Mouse (Mus musculus): Measurements from ENCODE around the gene Col4a3. TPM values are rescaled to one million over a fixed set of nuclear protein-coding genes. Genes with fewer than 3 reads are reported as not detected.
A peak's percentile ranks its signal among the peaks of the same experiment; 100 is the strongest.

Col4a3 gene
- polyA plus RNA-seq, 1 experiment from 2014 or later, result 0.12 TPM

DNA sequence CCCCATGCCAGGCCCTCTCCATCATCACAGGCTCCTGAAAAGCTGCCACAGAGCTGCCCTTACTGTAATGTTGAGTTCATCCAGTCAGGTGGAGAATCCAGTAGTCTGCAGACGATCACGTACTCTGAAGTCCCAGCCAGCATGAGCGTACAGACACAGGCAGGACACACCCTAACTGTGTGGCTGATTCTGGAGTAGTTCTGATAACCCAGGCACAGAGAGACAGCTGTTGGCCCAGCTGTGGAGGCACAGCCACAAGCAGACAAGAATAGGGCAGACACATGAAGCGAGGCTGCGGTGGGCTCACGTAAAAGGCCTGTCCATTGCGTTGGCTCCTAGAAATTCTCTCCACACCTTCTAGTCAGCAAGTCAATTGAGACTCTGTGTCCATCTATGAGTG lies 50.7 kb downstream of the Col4a3 start:
- 90% methylated on average over 7 of the region's 7 CpGs for WGBS
- no peaks in the 10 kb centered on the region for H3K4me1 ChIP-seq
- H3K9me3 ChIP-seq, result no peaks in the 10 kb centered on the region
- H3K27me3 ChIP-seq, result no peaks in the 10 kb centered on the region
- ATAC-seq (ENCODE audit: insufficient number of reproducible peaks, insufficient read depth, low FRiP score, low TSS enrichment), result no peak
- H3K36me3 ChIP-seq, result no peaks in the 10 kb centered on the region
- no peak overlapping the region for H3K4me3 ChIP-seq
- H3K9ac ChIP-seq, result no peak overlapping the region
- H3K27ac ChIP-seq, result no peak overlapping the region
- no peak overlapping the region for H3K4me2 ChIP-seq (replicated peaks)

DNA sequence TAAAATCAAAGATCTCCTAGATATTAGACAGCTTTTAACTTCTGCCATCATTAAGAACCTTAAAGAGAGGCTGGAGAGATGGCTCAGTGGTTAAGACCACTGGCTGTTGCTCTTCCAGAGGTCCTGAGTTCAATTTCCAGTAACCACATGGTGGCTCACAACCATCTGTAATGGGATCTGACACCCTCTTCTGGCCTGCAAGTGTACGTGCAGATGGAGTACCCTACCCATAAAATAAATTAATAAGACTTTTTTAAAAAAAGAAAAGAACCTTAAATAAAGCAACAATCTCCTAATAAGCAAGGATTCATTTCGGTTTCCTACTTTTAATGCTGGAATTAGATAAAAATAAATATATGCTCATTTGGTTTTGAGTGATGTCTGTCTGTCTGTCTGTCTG lies 51.7 kb downstream of the Col4a3 start:
- ATAC-seq (ENCODE audit: insufficient number of reproducible peaks, insufficient read depth, low FRiP score, low TSS enrichment), result no peak
- Histone ChIP-seq H3K27me3 (no peaks in the 10 kb centered on the region), H3K27ac (no peak overlapping the region), H3K4me2 (replicated peaks) (no peak overlapping the region), H3K4me1 (no peaks in the 10 kb centered on the region), H3K4me3 (no peak overlapping the region), H3K9ac (no peak overlapping the region), H3K36me3 (no peaks in the 10 kb centered on the region), H3K9me3 (no peaks in the 10 kb centered on the region)
- WGBS, result 85% methylated on average over 2 of the region's 2 CpGs

DNA sequence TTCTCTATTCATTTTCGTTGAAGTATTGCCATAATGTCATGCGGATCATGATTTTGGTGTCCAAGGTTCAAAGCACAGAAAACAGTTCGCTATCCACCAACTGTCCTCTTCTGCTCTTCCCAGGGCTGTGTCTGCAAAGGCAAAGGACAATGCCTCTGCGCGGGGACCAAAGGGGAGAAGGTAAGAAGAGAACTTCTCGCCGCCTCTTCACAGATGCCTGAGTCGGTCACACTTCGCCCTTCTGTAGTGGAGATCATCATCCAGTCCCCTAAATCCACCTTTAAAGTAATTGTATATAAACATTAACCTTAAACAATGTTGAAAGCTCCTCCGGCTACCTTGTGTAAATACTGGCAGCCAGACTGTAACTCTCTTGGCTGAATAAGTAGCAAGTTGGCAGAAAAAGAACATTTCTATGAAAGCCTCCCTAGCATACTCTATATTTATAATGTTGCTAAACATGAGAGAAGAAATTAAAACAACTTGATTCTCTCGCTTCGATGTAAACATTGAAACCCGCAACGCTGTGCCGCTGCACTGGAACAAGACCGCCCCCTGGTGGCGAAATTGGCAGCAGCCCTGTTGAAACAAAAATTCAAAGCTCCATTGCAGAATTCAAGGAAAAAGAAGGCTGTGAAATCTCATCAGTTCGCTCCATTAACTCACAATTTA lies 54.7 kb downstream of the Col4a3 start:
- no peak for ATAC-seq (ENCODE audit: insufficient number of reproducible peaks, insufficient read depth, low FRiP score, low TSS enrichment)
- Histone ChIP-seq H3K27ac (no peak overlapping the region), H3K4me3 (0 out of 2 replicates have a peak overlapping the region, but pooled peaks have one; percentile 19), H3K36me3 (no peaks in the 10 kb centered on the region), H3K4me1 (no peaks in the 10 kb centered on the region), H3K4me2 (replicated peaks) (peak overlapping the region; percentile 43), H3K27me3 (no peaks in the 10 kb centered on the region), H3K9ac (no peak overlapping the region), H3K9me3 (no peaks in the 10 kb centered on the region)
- 35% methylated on average over 18 of the region's 18 CpGs for WGBS

GRCm38 (mm10) chr1:82647989-82648388 lies 61.3 kb downstream of the Col4a3 start:
- no peak for ATAC-seq (ENCODE audit: insufficient number of reproducible peaks, insufficient read depth, low FRiP score, low TSS enrichment)
- no peak overlapping the region for H3K9ac ChIP-seq
- H3K27ac ChIP-seq, result no peak overlapping the region
- H3K27me3 ChIP-seq, result no peaks in the 10 kb centered on the region
- H3K9me3 ChIP-seq, result no peaks in the 10 kb centered on the region
- no peaks in the 10 kb centered on the region for H3K36me3 ChIP-seq
- no peak overlapping the region for H3K4me3 ChIP-seq
- H3K4me2 ChIP-seq (replicated peaks), result no peak overlapping the region
- no peaks in the 10 kb centered on the region for H3K4me1 ChIP-seq
- 65% methylated on average over 10 of the region's 10 CpGs for WGBS

DNA sequence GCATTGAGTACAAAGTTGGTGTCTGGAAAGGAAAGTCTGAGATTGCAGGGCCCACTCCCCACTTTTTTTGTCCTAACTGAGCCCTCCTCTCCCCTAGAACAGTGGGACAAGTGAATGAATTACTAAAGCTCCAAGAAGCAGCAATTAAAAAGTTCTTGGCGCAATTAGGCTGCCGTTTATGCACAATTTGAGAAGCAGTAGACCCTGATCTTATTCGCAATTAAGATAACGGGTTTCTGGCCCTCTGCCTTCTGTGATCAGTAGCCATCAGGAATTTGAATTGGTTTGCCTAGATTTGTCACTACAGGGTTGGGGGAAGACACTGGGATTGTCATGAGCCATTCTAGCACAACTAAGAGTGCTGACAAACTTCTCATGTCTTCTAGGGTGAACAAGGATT lies 64.1 kb downstream of the Col4a3 start:
- 75% methylated on average over 4 of the region's 4 CpGs for WGBS
- Histone ChIP-seq H3K4me2 (replicated peaks) (no peak overlapping the region), H3K27me3 (no peaks in the 10 kb centered on the region), H3K9me3 (no peaks in the 10 kb centered on the region), H3K4me1 (no peaks in the 10 kb centered on the region), H3K4me3 (no peak overlapping the region), H3K27ac (no peak overlapping the region), H3K36me3 (no peaks in the 10 kb centered on the region), H3K9ac (no peak overlapping the region)
- no peak for ATAC-seq (ENCODE audit: insufficient number of reproducible peaks, insufficient read depth, low FRiP score, low TSS enrichment)

DNA sequence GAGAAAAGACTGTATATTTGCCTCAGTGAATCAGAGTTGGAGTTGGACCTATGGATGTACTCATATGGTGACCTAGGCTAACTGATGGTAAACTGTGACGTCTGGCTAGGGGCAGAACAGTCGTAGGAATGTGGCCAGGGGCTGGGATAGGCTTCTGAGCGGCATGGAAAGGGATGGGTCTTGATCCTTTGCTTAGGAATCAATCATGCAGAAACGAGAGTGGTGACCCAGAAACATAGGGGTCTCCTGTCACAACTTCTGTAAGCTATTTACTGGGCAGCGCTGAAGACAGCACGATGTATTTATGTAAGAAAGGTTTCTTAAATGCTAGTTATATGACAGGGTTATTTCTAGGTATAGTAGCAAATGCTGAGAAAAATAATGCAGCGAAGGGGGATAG lies 67.3 kb downstream of the Col4a3 start:
- Histone ChIP-seq H3K36me3 (no peaks in the 10 kb centered on the region), H3K4me1 (no peaks in the 10 kb centered on the region), H3K27me3 (no peaks in the 10 kb centered on the region), H3K4me3 (no peak overlapping the region), H3K9ac (no peak overlapping the region), H3K27ac (no peak overlapping the region), H3K9me3 (no peaks in the 10 kb centered on the region), H3K4me2 (replicated peaks) (no peak overlapping the region)
- ATAC-seq (ENCODE audit: insufficient number of reproducible peaks, insufficient read depth, low FRiP score, low TSS enrichment), result no peak
- 57% methylated on average over 7 of the region's 7 CpGs for WGBS

GRCm38 (mm10) chr1:82656452-82656851 lies 69.7 kb downstream of the Col4a3 start:
- Histone ChIP-seq H3K27ac (no peak overlapping the region), H3K4me2 (replicated peaks) (no peak overlapping the region), H3K36me3 (no peaks in the 10 kb centered on the region), H3K27me3 (no peaks in the 10 kb centered on the region), H3K9me3 (no peaks in the 10 kb centered on the region), H3K9ac (no peak overlapping the region), H3K4me3 (no peak overlapping the region), H3K4me1 (no peaks in the 10 kb centered on the region)
- no peak for ATAC-seq (ENCODE audit: insufficient number of reproducible peaks, insufficient read depth, low FRiP score, low TSS enrichment)
- WGBS, result 58% methylated on average over 3 of the region's 3 CpGs

GRCm38 (mm10) chr1:82662269-82662668 lies 75.5 kb downstream of the Col4a3 start:
- no peaks in the 10 kb centered on the region for H3K9me3 ChIP-seq
- H3K4me3 ChIP-seq, result no peak overlapping the region
- no peaks in the 10 kb centered on the region for H3K36me3 ChIP-seq
- no peak overlapping the region for H3K4me2 ChIP-seq (replicated peaks)
- no peaks in the 10 kb centered on the region for H3K4me1 ChIP-seq
- H3K27ac ChIP-seq, result no peak overlapping the region
- no peak overlapping the region for H3K9ac ChIP-seq
- ATAC-seq (ENCODE audit: insufficient number of reproducible peaks, insufficient read depth, low FRiP score, low TSS enrichment), result no peak
- no peaks in the 10 kb centered on the region for H3K27me3 ChIP-seq
- 80% methylated on average over 2 of the region's 2 CpGs for WGBS

GRCm38 (mm10) chr1:82663522-82663921 lies 76.8 kb downstream of the Col4a3 start:
- no peaks in the 10 kb centered on the region for H3K27me3 ChIP-seq
- 42% methylated on average over 2 of the region's 2 CpGs for whole genome bisulfite sequencing
- no peak for ATAC-seq (ENCODE audit: insufficient number of reproducible peaks, insufficient read depth, low FRiP score, low TSS enrichment)

DNA sequence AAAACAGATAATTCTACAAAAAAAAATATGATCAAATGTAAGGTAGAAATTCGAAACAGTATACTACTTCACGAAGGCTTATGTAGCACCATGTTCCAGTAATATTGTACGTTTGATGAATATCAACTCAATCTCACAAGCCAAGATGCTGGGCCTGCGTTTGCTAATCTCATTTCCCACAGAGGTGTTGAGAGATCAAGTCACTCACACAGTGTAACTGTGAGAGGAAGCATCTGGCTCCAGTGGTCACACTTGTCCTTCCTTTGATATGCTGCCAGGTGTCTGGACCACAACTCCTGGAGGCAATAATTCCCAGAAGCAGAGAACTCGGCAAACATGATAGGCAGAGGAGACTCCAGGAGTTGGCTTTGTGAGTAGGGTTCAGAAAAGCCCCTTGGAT lies 99.6 kb downstream of the Col4a3 start:
- ATAC-seq (ENCODE audit: insufficient number of reproducible peaks, insufficient read depth, low FRiP score, low TSS enrichment), result no peak
- WGBS, result 84% methylated on average over 5 of the region's 5 CpGs
- Histone ChIP-seq H3K9me3 (no peaks in the 10 kb centered on the region), H3K4me3 (no peak overlapping the region), H3K27me3 (no peaks in the 10 kb centered on the region), H3K4me2 (replicated peaks) (no peak overlapping the region), H3K4me1 (no peaks in the 10 kb centered on the region), H3K36me3 (no peaks in the 10 kb centered on the region), H3K27ac (no peak overlapping the region), H3K9ac (no peak overlapping the region)

More at GRCm38 (mm10) chr1:82663522-82663921, 76.8 kb downstream of the Col4a3 start:
- Histone ChIP-seq H3K27ac (no peak overlapping the region), H3K9ac (no peak overlapping the region), H3K4me3 (no peak overlapping the region), H3K36me3 (no peaks in the 10 kb centered on the region), H3K9me3 (no peaks in the 10 kb centered on the region), H3K4me1 (no peaks in the 10 kb centered on the region), H3K4me2 (replicated peaks) (no peak overlapping the region)

GRCm38 (mm10) chr1:82686866-82687265 lies 100.1 kb downstream of the Col4a3 start:
- Histone ChIP-seq H3K4me2 (replicated peaks) (no peak overlapping the region), H3K9ac (no peak overlapping the region), H3K9me3 (no peaks in the 10 kb centered on the region), H3K4me1 (no peaks in the 10 kb centered on the region), H3K27me3 (no peaks in the 10 kb centered on the region), H3K4me3 (no peak overlapping the region), H3K27ac (no peak overlapping the region), H3K36me3 (no peaks in the 10 kb centered on the region)
- no peak for ATAC-seq (ENCODE audit: insufficient number of reproducible peaks, insufficient read depth, low FRiP score, low TSS enrichment)
- 87% methylated on average over 2 of the region's 2 CpGs for WGBS

DNA sequence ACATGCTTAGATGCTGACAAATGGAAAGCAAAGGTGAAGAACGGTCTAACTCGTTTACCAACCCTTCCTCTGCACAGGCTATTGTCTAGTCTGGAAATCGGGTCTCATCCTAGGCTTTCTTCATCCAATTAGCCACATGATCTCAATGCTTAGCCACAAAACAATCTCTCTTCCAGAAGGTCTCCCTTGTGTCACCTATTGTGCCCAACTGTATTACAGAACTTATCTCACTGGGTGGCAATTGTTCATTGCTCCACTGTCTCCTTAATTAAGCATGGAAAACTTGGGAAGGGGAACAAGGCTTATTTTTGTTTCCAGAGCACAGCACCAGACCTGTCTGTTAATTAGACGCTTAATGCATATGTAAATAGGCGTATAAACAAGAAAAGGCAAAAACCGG lies 101.2 kb downstream of the Col4a3 start:
- H3K4me3 ChIP-seq, result no peak overlapping the region
- H3K27me3 ChIP-seq, result no peaks in the 10 kb centered on the region
- no peak overlapping the region for H3K9ac ChIP-seq
- H3K4me2 ChIP-seq (replicated peaks), result no peak overlapping the region
- ATAC-seq (ENCODE audit: insufficient number of reproducible peaks, insufficient read depth, low FRiP score, low TSS enrichment), result no peak
- no peaks in the 10 kb centered on the region for H3K4me1 ChIP-seq
- 76% methylated on average over 6 of the region's 6 CpGs for WGBS
- no peak overlapping the region for H3K27ac ChIP-seq
- H3K9me3 ChIP-seq, result no peaks in the 10 kb centered on the region
- no peaks in the 10 kb centered on the region for H3K36me3 ChIP-seq

DNA sequence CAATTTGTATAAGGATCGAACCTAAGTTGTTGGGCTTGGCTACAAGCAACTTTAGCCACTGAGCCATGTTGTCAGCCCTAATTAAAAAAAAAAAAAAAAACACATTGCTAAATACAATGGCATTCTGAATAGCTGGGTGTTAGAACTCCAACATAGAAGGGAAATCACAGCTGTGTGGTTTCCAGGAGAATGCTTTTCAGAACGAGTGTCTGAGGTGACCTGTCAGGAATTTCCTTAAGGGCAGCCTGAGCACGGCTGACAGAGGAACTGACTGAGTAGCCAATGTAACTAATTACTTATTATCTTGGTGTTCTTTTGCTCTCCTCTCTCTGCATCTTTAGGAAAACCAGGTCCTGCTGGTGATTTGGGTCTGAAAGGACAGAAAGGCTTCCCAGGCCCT lies 109.2 kb downstream of the Col4a3 start:
- Histone ChIP-seq H3K27ac (no peak overlapping the region), H3K9ac (no peak overlapping the region), H3K9me3 (no peaks in the 10 kb centered on the region), H3K4me2 (replicated peaks) (no peak overlapping the region), H3K4me1 (no peaks in the 10 kb centered on the region), H3K36me3 (no peaks in the 10 kb centered on the region), H3K4me3 (no peak overlapping the region), H3K27me3 (no peaks in the 10 kb centered on the region)
- WGBS, result 38% methylated on average over 3 of the region's 3 CpGs
- no peak for ATAC-seq (ENCODE audit: insufficient number of reproducible peaks, insufficient read depth, low FRiP score, low TSS enrichment)
